Mouse (Mus musculus) cortical plate, adult 2 months (tissue): ENCODE data around the gene Pam16.

ENCODE experiments used
- CTCF ChIP-seq: fragments of 200-500 bp; IDR thresholded peaks from 2 replicates; pipeline ENCODE4 v1.5.1; 2011; ENCODE audit warnings: mild to moderate bottlenecking, control low read depth, low read length; ENCODE audit not compliant: insufficient read depth; ENCODE audit errors: extremely low read depth
- POLR2A ChIP-seq: fragments of 200-500 bp; IDR thresholded peaks from 2 replicates; pipeline ENCODE4 v1.6.1; 2011; ENCODE audit warnings: mild to moderate bottlenecking, low read length, control low read depth; ENCODE audit not compliant: insufficient read depth; ENCODE audit errors: extremely low read depth

DNA sequence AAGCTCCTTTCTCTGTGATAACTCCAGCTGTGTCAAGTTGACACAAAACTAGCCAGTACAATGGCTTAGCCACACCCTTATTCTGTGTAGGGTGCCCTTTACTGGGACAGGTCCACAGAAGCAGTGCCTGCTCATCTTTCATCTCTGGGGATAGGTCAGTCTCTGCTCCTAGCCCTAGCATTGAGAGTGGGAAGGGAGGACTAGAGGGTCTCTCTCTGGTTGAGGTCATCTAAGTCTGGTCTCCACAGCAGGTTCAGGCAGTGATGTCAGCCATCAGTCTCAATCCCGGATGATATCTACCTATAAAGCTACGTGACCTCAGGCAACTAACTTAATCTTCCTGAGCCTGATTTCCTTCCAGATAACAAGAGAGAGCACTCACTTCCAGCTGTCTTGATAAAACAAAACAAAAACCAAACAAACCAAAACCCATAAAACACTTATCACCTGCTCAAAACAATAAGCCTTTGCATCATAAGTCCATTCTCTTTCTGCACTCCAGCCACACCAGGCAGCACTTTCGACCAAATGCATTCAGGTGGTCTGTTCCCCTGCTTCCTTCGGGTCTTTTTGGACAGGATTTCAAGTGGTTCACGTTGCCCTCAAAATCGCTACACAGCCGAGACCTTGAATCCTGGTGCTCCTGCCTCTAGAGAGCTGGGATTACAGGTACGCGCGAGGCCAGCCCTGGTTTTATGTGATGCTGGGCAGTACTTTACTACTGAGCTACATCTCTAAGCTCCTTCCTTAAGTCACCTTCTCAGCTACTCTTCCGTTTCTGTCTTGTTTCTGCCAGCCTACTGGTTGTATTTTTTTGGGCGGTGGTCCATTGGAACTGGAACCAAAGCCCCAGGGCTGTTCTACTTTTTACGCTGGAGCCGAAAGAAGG is 38.9 kb downstream of the Pam16 start:
- TF ChIP-seq CTCF, result no peak
- TF ChIP-seq POLR2A, result no peak
